Mouse (Mus musculus) embryonic facial prominence, embryonic 11.5 days (tissue): ENCODE measurements at regions not wholly inside any gene's neighbourhood (a gene's known extent, or its start where the extent isn't known, plus 50 kb on each side); places are given as distances from the start of the nearest gene placed in this dataset.

Experiments used
- ATAC-seq: fragments of 200-750 bp; cut with Nextera tagmentation; replicated peaks from 2 replicates; pipeline ENCODE4 v1.8.0; 2017; ENCODE audit warnings: low read depth; ENCODE audit not compliant: insufficient number of reproducible peaks, low FRiP score, low TSS enrichment
- DNase-seq: peaks from one replicate; pipeline ENCODE4 v3.0.0-alpha.2; 2015; ENCODE audit warnings: low spot score
- H3K27ac ChIP-seq: fragments of 300-500 bp; sonication (generic); replicated peaks from 2 replicates; pipeline ENCODE4 v1.5.1; 2014; ENCODE audit warnings: mild to moderate bottlenecking, low read depth, low read length, control low read depth
- H3K27me3 ChIP-seq: fragments of 300-500 bp; sonication (generic); 2 replicates; pipeline ENCODE4 v1.6.1; 2014; ENCODE audit warnings: mild to moderate bottlenecking, low read length, moderate library complexity, mixed read lengths; ENCODE audit not compliant: control insufficient read depth, insufficient read depth
- H3K36me3 ChIP-seq: fragments of 300-500 bp; sonication (generic); replicated peaks from 2 replicates; pipeline ENCODE4 v1.6.1; 2014; ENCODE audit warnings: low read depth, mild to moderate bottlenecking, low read length, moderate library complexity, mixed read lengths; ENCODE audit not compliant: control insufficient read depth, insufficient read depth
- H3K4me1 ChIP-seq: fragments of 300-500 bp; sonication (generic); 2 replicates; pipeline ENCODE4 v1.6.1; 2014; ENCODE audit warnings: low read length, mixed read lengths; ENCODE audit not compliant: control insufficient read depth, insufficient read depth
- H3K4me2 ChIP-seq: fragments of 300-500 bp; sonication (generic); 2 replicates; pipeline ENCODE4 v1.6.1; 2014; ENCODE audit warnings: low read depth, mild to moderate bottlenecking, control low read depth, low read length, moderate library complexity
- H3K4me3 ChIP-seq: fragments of 300-500 bp; sonication (generic); 2 replicates; pipeline ENCODE4 v1.5.1; 2014; ENCODE audit warnings: low read depth, low read length, control low read depth
- H3K9ac ChIP-seq: fragments of 300-500 bp; sonication (generic); replicated peaks from 2 replicates; pipeline ENCODE4 v1.6.1; 2014; ENCODE audit warnings: mild to moderate bottlenecking, control low read depth, low read length
- H3K9me3 ChIP-seq: fragments of 300-500 bp; sonication (generic); replicated peaks from 2 replicates; pipeline ENCODE4 v1.6.1; 2016; ENCODE audit warnings: mild to moderate bottlenecking, low read length, inconsistent platforms, mixed read lengths; ENCODE audit not compliant: control insufficient read depth
- WGBS: fragments of 180-500 bp; shearing (Covaris S2); extraction: QIAGEN DNeasy Blood & Tissue Kit; methylation state at CpG from one replicate; pipeline ENCODE4 v1.1.7; 2014; 5-methylcytosine and 5-hydroxymethylcytosine counted together

- ATAC-seq (no peak), DNase-seq (no peak)
- Histone ChIP-seq H3K36me3 (no peaks in the 10 kb centered on the region), H3K27me3 (no peaks in the 10 kb centered on the region), H3K4me1 (no peaks in the 10 kb centered on the region), H3K9ac (no peak overlapping the region), H3K9me3 (peaks cover 5% of the 10 kb centered on the region; the same call in 1 of the 2 replicates), H3K4me2 (no peak overlapping the region), H3K27ac (no peak overlapping the region), H3K4me3 (no peak overlapping the region)
- WGBS, result 73% methylated on average over 3 of the region's 3 CpGs
These were observed 199.7 kb downstream of the Foxo1 start for GRCm38 (mm10) chr3:52467876-52468275.

GRCm38 (mm10) chr3:52466984-52467565 is 198.9 kb downstream of the Foxo1 start:
- Histone ChIP-seq H3K36me3 (no peaks in the 10 kb centered on the region), H3K4me3 (no peak overlapping the region), H3K27ac (no peak overlapping the region), H3K27me3 (no peaks in the 10 kb centered on the region), H3K4me2 (no peak overlapping the region), H3K9ac (no peak overlapping the region), H3K9me3 (peaks cover 5% of the 10 kb centered on the region; the same call in 1 of the 2 replicates), H3K4me1 (no peaks in the 10 kb centered on the region)
- no peak for ATAC-seq
- 77% methylated on average over 11 of the region's 11 CpGs for WGBS
- DNase-seq, result no peak

GRCm38 (mm10) chr3:52466571-52466970 is 198.4 kb downstream of the Foxo1 start:
- no peak for DNase-seq
- 80% methylated on average over 3 of the region's 3 CpGs for WGBS
- H3K27me3 ChIP-seq, result no peaks in the 10 kb centered on the region

GRCm38 (mm10) chr3:52463911-52464310 is 195.8 kb downstream of the Foxo1 start:
- Histone ChIP-seq H3K9ac (no peak overlapping the region), H3K27ac (no peak overlapping the region), H3K4me3 (no peak overlapping the region), H3K4me1 (no peaks in the 10 kb centered on the region), H3K9me3 (no peaks in the 10 kb centered on the region), H3K36me3 (no peaks in the 10 kb centered on the region), H3K27me3 (no peaks in the 10 kb centered on the region), H3K4me2 (no peak overlapping the region)
- ATAC-seq (no peak), DNase-seq (no peak)
- 44% methylated on average over 7 of the region's 7 CpGs for WGBS

More at GRCm38 (mm10) chr3:52466571-52466970, 198.4 kb downstream of the Foxo1 start:
- Histone ChIP-seq H3K4me1 (no peaks in the 10 kb centered on the region), H3K4me3 (no peak overlapping the region), H3K36me3 (no peaks in the 10 kb centered on the region), H3K27ac (no peak overlapping the region), H3K4me2 (no peak overlapping the region), H3K9ac (no peak overlapping the region), H3K9me3 (peaks cover 5% of the 10 kb centered on the region; the same call in 1 of the 2 replicates)
- no peak for ATAC-seq

GRCm38 (mm10) chr3:52454955-52455354 is 186.8 kb downstream of the Foxo1 start:
- 89% methylated on average over 5 of the region's 5 CpGs for WGBS
- Histone ChIP-seq H3K4me3 (no peak overlapping the region), H3K4me1 (no peaks in the 10 kb centered on the region), H3K27ac (no peak overlapping the region), H3K27me3 (no peaks in the 10 kb centered on the region), H3K9me3 (no peaks in the 10 kb centered on the region), H3K36me3 (no peaks in the 10 kb centered on the region), H3K4me2 (no peak overlapping the region), H3K9ac (no peak overlapping the region)
- no peak for ATAC-seq
- DNase-seq, result no peak

- no peak overlapping the region for H3K4me2 ChIP-seq
- H3K4me3 ChIP-seq, result no peak overlapping the region
- ATAC-seq (no peak), DNase-seq (no peak)
- H3K9ac ChIP-seq, result no peak overlapping the region
- H3K9me3 ChIP-seq, result no peaks in the 10 kb centered on the region
- H3K27ac ChIP-seq, result no peak overlapping the region
- no peaks in the 10 kb centered on the region for H3K36me3 ChIP-seq
- H3K27me3 ChIP-seq, result no peaks in the 10 kb centered on the region
- WGBS, result 58% methylated on average over 3 of the region's 3 CpGs
- H3K4me1 ChIP-seq, result no peaks in the 10 kb centered on the region
These were observed 184.9 kb downstream of the Foxo1 start for GRCm38 (mm10) chr3:52453041-52453440.

- Histone ChIP-seq H3K4me1 (no peaks in the 10 kb centered on the region), H3K4me2 (no peak overlapping the region), H3K36me3 (no peaks in the 10 kb centered on the region), H3K9me3 (no peaks in the 10 kb centered on the region), H3K27ac (no peak overlapping the region), H3K4me3 (no peak overlapping the region), H3K9ac (no peak overlapping the region), H3K27me3 (no peaks in the 10 kb centered on the region)
- ATAC-seq, result no peak
- WGBS, result 31% methylated on average over 5 of the region's 5 CpGs
- no peak for DNase-seq
These were observed 184.2 kb downstream of the Foxo1 start for GRCm38 (mm10) chr3:52452345-52452744.

- DNase-seq, result no peak
- ATAC-seq, result no peak
- Histone ChIP-seq H3K4me1 (no peaks in the 10 kb centered on the region), H3K4me3 (no peak overlapping the region), H3K4me2 (no peak overlapping the region), H3K27ac (no peak overlapping the region), H3K9me3 (no peaks in the 10 kb centered on the region), H3K27me3 (no peaks in the 10 kb centered on the region), H3K36me3 (no peaks in the 10 kb centered on the region), H3K9ac (no peak overlapping the region)
- WGBS, result 93% methylated on average over 1 of the region's 1 CpGs
These were observed 178.9 kb downstream of the Foxo1 start for GRCm38 (mm10) chr3:52446991-52447390.
